Mouse (Mus musculus) stomach, embryonic 14.5 days (tissue): ENCODE measurements around the gene Dph1. TPM values are rescaled to one million over a fixed set of nuclear protein-coding genes. Genes with fewer than 3 reads are reported as not detected.
A peak's percentile ranks its signal among the peaks of the same experiment; 100 is the strongest.

Experiments
- ATAC-seq: fragments of 200-750 bp; cut with Nextera tagmentation; 2 replicates; pipeline ENCODE4 v1.8.0; 2017; ENCODE audit warnings: low read depth, moderate TSS enrichment; ENCODE audit not compliant: insufficient number of reproducible peaks, insufficient read depth, low FRiP score
- H3K27ac ChIP-seq: fragments of 300-500 bp; sonication (generic); 2 replicates; pipeline ENCODE4 v1.5.1; 2014; ENCODE audit warnings: mild to moderate bottlenecking, low read length, moderate library complexity, mixed read lengths
- H3K27me3 ChIP-seq: fragments of 300-500 bp; sonication (generic); 2 replicates; pipeline ENCODE4 v1.6.1; 2014; ENCODE audit warnings: low read length, control low read depth, mixed read lengths; ENCODE audit not compliant: control insufficient read depth, insufficient read depth
- H3K36me3 ChIP-seq: fragments of 300-500 bp; sonication (generic); 2 replicates; pipeline ENCODE4 v1.6.1; 2014; ENCODE audit warnings: mild to moderate bottlenecking, control low read depth, low read length, moderate library complexity, mixed read lengths; ENCODE audit not compliant: control insufficient read depth, insufficient read depth
- H3K4me1 ChIP-seq: fragments of 300-500 bp; sonication (generic); 2 replicates; pipeline ENCODE4 v1.6.1; 2014; ENCODE audit warnings: low read length, control low read depth, mixed read lengths; ENCODE audit not compliant: control insufficient read depth, insufficient read depth
- H3K4me2 ChIP-seq: fragments of 300-500 bp; sonication (generic); replicated peaks from 2 replicates; pipeline ENCODE4 v1.6.1; 2014; ENCODE audit warnings: low read depth, low read length, control low read depth
- H3K4me3 ChIP-seq: fragments of 300-500 bp; sonication (generic); 2 replicates; pipeline ENCODE4 v1.5.1; 2014; ENCODE audit warnings: low read depth, low read length, control low read depth
- H3K9ac ChIP-seq: fragments of 300-500 bp; sonication (generic); replicated peaks from 2 replicates; pipeline ENCODE4 v1.6.1; 2014; ENCODE audit warnings: low read depth, mild to moderate bottlenecking, control low read depth, low read length, moderate library complexity, mixed read lengths
- H3K9me3 ChIP-seq: fragments of 300-500 bp; sonication (generic); 2 replicates; pipeline ENCODE4 v1.6.1; 2016; ENCODE audit warnings: low read depth, low read length, control low read depth; ENCODE audit not compliant: control insufficient read depth
- WGBS: fragments of 180-500 bp; shearing (Covaris S2); extraction: QIAGEN DNeasy Blood & Tissue Kit; methylation state at CpG from one replicate; pipeline ENCODE4 v1.1.7; 2014; 5-methylcytosine and 5-hydroxymethylcytosine counted together
- polyA plus RNA-seq: library from polyadenylated mRNA; unstranded; fragments of >200 nt; fragmentation: Nextera tagmentation; extraction: Ambion mirVana; gene quantifications from 2 replicates; pipeline ENCODE4 v1.2.1, GENCODE M21; 2014

Dph1 gene
- polyA plus RNA-seq, 1 experiment from 2014 or later, result 20.5 TPM

- H3K27me3 ChIP-seq, result no peaks in the 10 kb centered on the region
- H3K27ac ChIP-seq, result no peak overlapping the region
- H3K4me1 ChIP-seq, result peaks cover 12% of the 10 kb centered on the region; the same call in 1 of the 2 replicates
- H3K9ac ChIP-seq, result no peak overlapping the region
- H3K9me3 ChIP-seq, result no peaks in the 10 kb centered on the region
- H3K36me3 ChIP-seq, result no peaks in the 10 kb centered on the region
- no peak overlapping the region for H3K4me2 ChIP-seq
- ATAC-seq, result no peak
- H3K4me3 ChIP-seq, result no peak overlapping the region
- 86% methylated on average over 4 of the region's 4 CpGs for WGBS
Measured at GRCm38 (mm10) chr11:75224835-75225234, 33.8 kb upstream of the Dph1 start.

GRCm38 (mm10) chr11:75224062-75224461 lies 33.0 kb upstream of the Dph1 start:
- H3K4me2 ChIP-seq, result no peak overlapping the region
- H3K9ac ChIP-seq, result no peak overlapping the region
- H3K36me3 ChIP-seq, result no peaks in the 10 kb centered on the region
- H3K4me3 ChIP-seq, result no peak overlapping the region
- ATAC-seq, result no peak
- H3K9me3 ChIP-seq, result no peaks in the 10 kb centered on the region
- WGBS, result 90% methylated on average over 12 of the region's 12 CpGs
- peaks cover 13% of the 10 kb centered on the region; the same call in 1 of the 2 replicates for H3K4me1 ChIP-seq
- H3K27ac ChIP-seq, result no peak overlapping the region
- no peaks in the 10 kb centered on the region for H3K27me3 ChIP-seq

- H3K9ac ChIP-seq, result no peak overlapping the region
- no peaks in the 10 kb centered on the region for H3K9me3 ChIP-seq
- H3K27me3 ChIP-seq, result no peaks in the 10 kb centered on the region
- ATAC-seq, result no peak
- H3K36me3 ChIP-seq, result no peaks in the 10 kb centered on the region
- H3K27ac ChIP-seq, result no peak overlapping the region
- WGBS, result 45% methylated on average over 5 of the region's 6 CpGs
- peaks cover 13% of the 10 kb centered on the region; the same call in 1 of the 2 replicates for H3K4me1 ChIP-seq
- H3K4me3 ChIP-seq, result no peak overlapping the region
- no peak overlapping the region for H3K4me2 ChIP-seq
Measured at GRCm38 (mm10) chr11:75220517-75221145, 29.6 kb upstream of the Dph1 start.

- 26% methylated on average over 9 of the region's 9 CpGs for WGBS
- no peak overlapping the region for H3K4me2 ChIP-seq
Measured at GRCm38 (mm10) chr11:75220115-75220514, 29.1 kb upstream of the Dph1 start.

GRCm38 (mm10) chr11:75214081-75214950 lies 23.3 kb upstream of the Dph1 start:
- Histone ChIP-seq H3K9me3 (no peaks in the 10 kb centered on the region), H3K9ac (no peak overlapping the region), H3K27ac (peak overlapping the region; percentile 89; the same call in 1 of the 2 replicates), H3K4me2 (peak overlapping the region; percentile 43), H3K36me3 (no peaks in the 10 kb centered on the region), H3K27me3 (no peaks in the 10 kb centered on the region), H3K4me1 (peaks cover 11% of the 10 kb centered on the region; the same call in 1 of the 2 replicates), H3K4me3 (peak overlapping the region; percentile 15; the same call in 1 of the 2 replicates)
- WGBS, result 16% methylated on average over 13 of the region's 13 CpGs
- peak; percentile 8 for ATAC-seq

More at GRCm38 (mm10) chr11:75220115-75220514, 29.1 kb upstream of the Dph1 start:
- Histone ChIP-seq H3K9ac (no peak overlapping the region), H3K27ac (no peak overlapping the region), H3K4me3 (no peak overlapping the region), H3K9me3 (no peaks in the 10 kb centered on the region), H3K4me1 (peaks cover 13% of the 10 kb centered on the region; the same call in 1 of the 2 replicates), H3K36me3 (no peaks in the 10 kb centered on the region), H3K27me3 (no peaks in the 10 kb centered on the region)
- ATAC-seq, result no peak

GRCm38 (mm10) chr11:75213372-75214080 lies 22.5 kb upstream of the Dph1 start:
- Histone ChIP-seq H3K36me3 (no peaks in the 10 kb centered on the region), H3K9me3 (no peaks in the 10 kb centered on the region), H3K4me3 (peak overlapping the region; percentile 15; the same call in 1 of the 2 replicates), H3K27ac (peak overlapping the region; percentile 89), H3K4me2 (peak overlapping the region; percentile 43), H3K9ac (no peak overlapping the region), H3K27me3 (no peaks in the 10 kb centered on the region), H3K4me1 (peaks cover 11% of the 10 kb centered on the region; the same call in 1 of the 2 replicates)
- peak; percentile 77 for ATAC-seq
- WGBS, result 7% methylated on average over 35 of the region's 35 CpGs

GRCm38 (mm10) chr11:75212876-75213275 lies 21.8 kb upstream of the Dph1 start:
- peaks cover 11% of the 10 kb centered on the region; the same call in 1 of the 2 replicates for H3K4me1 ChIP-seq
- H3K36me3 ChIP-seq, result no peaks in the 10 kb centered on the region
- H3K4me2 ChIP-seq, result no peak overlapping the region
- no peaks in the 10 kb centered on the region for H3K9me3 ChIP-seq
- 44% methylated on average over 3 of the region's 3 CpGs for WGBS
- no peak overlapping the region for H3K9ac ChIP-seq
- H3K27me3 ChIP-seq, result no peaks in the 10 kb centered on the region
- H3K4me3 ChIP-seq, result no peak overlapping the region
- ATAC-seq, result no peak
- H3K27ac ChIP-seq, result peak overlapping the region; percentile 67; the same call in 1 of the 2 replicates
